Mouse (Mus musculus) forebrain, postnatal 0 days (tissue): ENCODE data around the gene Pold1. TPM values are rescaled to one million over a fixed set of nuclear protein-coding genes. Genes with fewer than 3 reads are reported as not detected.

Experiments
- ATAC-seq: fragments of 200-750 bp; cut with Nextera tagmentation; 2 replicates; pipeline ENCODE4 v1.8.0; 2017; ENCODE audit warnings: mild to moderate bottlenecking, moderate library complexity
- DNase-seq: peaks from one replicate; pipeline ENCODE4 v3.0.0-alpha.2; 2015
- H3K27ac ChIP-seq: fragments of 300-500 bp; sonication (generic); 2 replicates; pipeline ENCODE4 v1.5.1; 2014; ENCODE audit warnings: low read depth, mild to moderate bottlenecking, antibody characterized with exemption, low read length, moderate library complexity, mixed read lengths
- H3K27me3 ChIP-seq: fragments of 300-500 bp; sonication (generic); 2 replicates; pipeline ENCODE4 v1.6.1; 2014; ENCODE audit warnings: mild to moderate bottlenecking, low read length, mixed read lengths; ENCODE audit not compliant: insufficient read depth
- H3K36me3 ChIP-seq: fragments of 300-500 bp; sonication (generic); 2 replicates; pipeline ENCODE4 v1.6.1; 2014; ENCODE audit warnings: mild to moderate bottlenecking, moderate library complexity; ENCODE audit not compliant: insufficient read depth
- H3K4me1 ChIP-seq: fragments of 300-500 bp; sonication (generic); 2 replicates; pipeline ENCODE4 v1.6.1; 2014; ENCODE audit warnings: antibody characterized with exemption; ENCODE audit not compliant: insufficient read depth
- H3K4me2 ChIP-seq: fragments of 300-500 bp; sonication (generic); 2 replicates; pipeline ENCODE4 v1.6.1; 2014; ENCODE audit warnings: low read depth, mild to moderate bottlenecking, moderate library complexity
- H3K4me3 ChIP-seq: fragments of 300-500 bp; sonication (generic); 2 replicates; pipeline ENCODE4 v1.5.1; 2014; ENCODE audit warnings: low read depth, low read length, mixed read lengths
- H3K9ac ChIP-seq: fragments of 300-500 bp; sonication (generic); 2 replicates; pipeline ENCODE4 v1.6.1; 2014; ENCODE audit warnings: mild to moderate bottlenecking
- H3K9me3 ChIP-seq: fragments of 300-500 bp; sonication (generic); 2 replicates; pipeline ENCODE4 v1.6.1; 2016; ENCODE audit warnings: low read length
- CTCF ChIP-seq: sonication (generic); IDR thresholded peaks from 2 replicates; pipeline ENCODE4 v1.5.1; 2016; ENCODE audit warnings: antibody characterized with exemption, control low read depth, low read depth
- WGBS: fragments of 180-500 bp; shearing (Covaris S2); extraction: QIAGEN DNeasy Blood & Tissue Kit; methylation state at CpG from one replicate; pipeline ENCODE4 v1.1.7; 2014; 5-methylcytosine and 5-hydroxymethylcytosine counted together
- polyA plus RNA-seq: library from polyadenylated mRNA; unstranded; fragments of >200 nt; fragmentation: Nextera tagmentation; extraction: Ambion mirVana; gene quantifications from 2 replicates; pipeline ENCODE4 v1.2.1, GENCODE M21; 2015
- total RNA-seq: library from RNA; depleted of rRNA; stranded (reverse); fragments of >200 nt; gene quantifications from 2 replicates; pipeline ENCODE4 v1.2.3, GENCODE M21; 2014

The Pold1 gene
- total and polyA plus RNA-seq, 2 experiments from 2014 or later = 14.2 to 16.2 TPM

DNA sequence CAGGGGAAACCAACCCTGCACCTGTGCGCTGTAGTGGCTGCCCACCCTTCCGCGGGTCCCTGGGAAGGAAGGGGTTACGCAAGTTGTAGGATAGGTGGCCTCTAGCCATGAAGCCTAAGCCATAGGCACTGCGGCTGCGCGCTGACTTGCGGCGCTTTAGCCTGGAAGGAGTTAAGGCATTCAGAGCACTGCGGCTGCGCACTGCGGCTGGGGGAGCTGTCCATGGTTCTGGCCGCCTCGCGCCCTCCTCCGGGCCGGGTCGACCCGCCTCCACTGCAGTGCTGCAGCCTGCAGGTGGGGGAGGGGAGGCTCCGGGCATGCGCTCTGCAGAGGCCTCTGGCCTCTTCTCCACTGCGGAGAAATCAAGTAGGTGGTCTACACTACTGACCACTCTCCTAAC is 45.1 kb upstream of the Pold1 start:
- peak; percentile 54 for ATAC-seq
- peak overlapping the region; percentile 47 for H3K4me3 ChIP-seq
- TF ChIP-seq CTCF = peak; percentile 39
- peak overlapping the region; percentile 97 for H3K4me2 ChIP-seq
- H3K27me3 ChIP-seq = peaks cover 17% of the 10 kb centered on the region
- H3K9ac ChIP-seq = peak overlapping the region; percentile 87
- H3K36me3 ChIP-seq = 0 out of 2 replicates have a peak, but pooled peaks cover 3% of the 10 kb centered on the region
- peak overlapping the region; percentile 85 for H3K27ac ChIP-seq
- H3K4me1 ChIP-seq = 0 out of 2 replicates have a peak, but pooled peaks cover 29% of the 10 kb centered on the region
- H3K9me3 ChIP-seq = no peaks in the 10 kb centered on the region
- WGBS = 2% methylated on average over 22 of the region's 22 CpGs
- DNase-seq = peak; percentile 94

DNA sequence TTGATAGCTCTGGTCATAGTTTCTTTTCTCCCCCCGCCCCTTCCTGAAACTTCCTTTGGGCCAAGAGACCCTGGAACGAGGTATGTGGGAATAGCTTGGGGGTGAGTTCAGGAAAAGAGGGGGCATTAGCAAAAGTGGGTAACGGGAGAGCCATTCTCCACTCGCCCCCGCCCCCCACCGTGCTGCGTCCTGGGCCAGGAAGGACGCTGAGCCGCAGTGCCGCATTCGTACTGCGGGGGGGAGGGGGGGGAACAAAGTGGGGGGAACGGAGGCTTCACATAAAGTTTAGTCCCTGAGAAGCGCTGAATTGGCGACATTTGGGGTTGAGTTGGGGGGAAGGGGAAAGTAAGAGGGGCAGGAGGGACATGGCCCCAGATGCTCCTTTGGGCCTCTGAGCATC is 44.4 kb upstream of the Pold1 start:
- no peak for ATAC-seq
- TF ChIP-seq CTCF = no peak
- Histone ChIP-seq H3K9me3 (no peaks in the 10 kb centered on the region), H3K36me3 (0 out of 2 replicates have a peak, but pooled peaks cover 3% of the 10 kb centered on the region), H3K4me1 (0 out of 2 replicates have a peak, but pooled peaks cover 29% of the 10 kb centered on the region), H3K4me2 (peak overlapping the region; percentile 97), H3K27ac (no peak overlapping the region), H3K9ac (0 out of 2 replicates have a peak overlapping the region, but pooled peaks have one; percentile 87), H3K4me3 (peak overlapping the region; percentile 47), H3K27me3 (peaks cover 17% of the 10 kb centered on the region)
- WGBS = under 1% methylated on average over 15 of the region's 15 CpGs
- DNase-seq = no peak

DNA sequence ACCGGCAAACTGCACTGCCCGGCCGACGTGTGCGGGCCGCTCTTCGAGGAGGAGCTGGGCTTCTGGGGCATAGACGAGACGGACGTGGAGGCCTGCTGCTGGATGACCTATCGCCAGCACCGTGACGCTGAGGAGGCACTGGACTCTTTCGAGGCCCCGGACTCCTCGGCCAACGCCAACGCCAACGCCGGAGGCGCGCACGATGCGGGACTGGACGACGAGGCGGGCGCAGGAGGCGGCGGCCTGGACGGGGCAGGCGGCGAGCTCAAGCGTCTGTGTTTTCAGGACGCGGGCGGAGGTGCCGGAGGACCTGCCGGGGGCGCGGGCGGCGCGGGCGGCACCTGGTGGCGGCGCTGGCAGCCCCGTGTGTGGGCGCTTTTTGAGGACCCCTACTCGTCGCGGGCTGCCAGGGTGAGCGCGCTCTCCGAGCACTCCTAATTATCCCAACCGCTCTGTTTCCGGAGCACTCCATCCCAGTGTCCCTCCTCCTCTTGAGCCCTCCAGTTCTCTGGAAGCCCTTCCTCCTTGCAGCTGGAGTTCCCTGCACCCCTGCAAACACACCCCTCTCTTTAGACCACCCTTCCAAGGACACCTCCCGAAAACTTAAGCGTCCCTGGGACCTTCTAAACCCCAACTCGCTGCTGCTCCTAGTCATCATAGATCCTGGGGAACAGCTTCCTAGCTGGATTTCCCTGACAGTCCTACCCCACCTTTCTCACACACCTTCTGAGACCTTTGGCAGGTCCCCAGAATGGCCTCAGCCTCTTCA is 42.9 kb upstream of the Pold1 start:
- peak overlapping the region; percentile 47 for H3K4me3 ChIP-seq
- under 1% methylated on average over 55 of the region's 60 CpGs for WGBS
- peak; percentile 10; the same call in 1 of the 2 replicates for TF ChIP-seq CTCF
- no peak overlapping the region for H3K27ac ChIP-seq
- H3K36me3 ChIP-seq = 0 out of 2 replicates have a peak, but pooled peaks cover 3% of the 10 kb centered on the region
- peaks cover 37% of the 10 kb centered on the region; the same call in 1 of the 2 replicates for H3K4me1 ChIP-seq
- H3K9me3 ChIP-seq = no peaks in the 10 kb centered on the region
- H3K4me2 ChIP-seq = peak overlapping the region; percentile 97
- no peak for ATAC-seq
- peaks cover 17% of the 10 kb centered on the region for H3K27me3 ChIP-seq
- no peak for DNase-seq
- peak overlapping the region; percentile 39 for H3K9ac ChIP-seq

DNA sequence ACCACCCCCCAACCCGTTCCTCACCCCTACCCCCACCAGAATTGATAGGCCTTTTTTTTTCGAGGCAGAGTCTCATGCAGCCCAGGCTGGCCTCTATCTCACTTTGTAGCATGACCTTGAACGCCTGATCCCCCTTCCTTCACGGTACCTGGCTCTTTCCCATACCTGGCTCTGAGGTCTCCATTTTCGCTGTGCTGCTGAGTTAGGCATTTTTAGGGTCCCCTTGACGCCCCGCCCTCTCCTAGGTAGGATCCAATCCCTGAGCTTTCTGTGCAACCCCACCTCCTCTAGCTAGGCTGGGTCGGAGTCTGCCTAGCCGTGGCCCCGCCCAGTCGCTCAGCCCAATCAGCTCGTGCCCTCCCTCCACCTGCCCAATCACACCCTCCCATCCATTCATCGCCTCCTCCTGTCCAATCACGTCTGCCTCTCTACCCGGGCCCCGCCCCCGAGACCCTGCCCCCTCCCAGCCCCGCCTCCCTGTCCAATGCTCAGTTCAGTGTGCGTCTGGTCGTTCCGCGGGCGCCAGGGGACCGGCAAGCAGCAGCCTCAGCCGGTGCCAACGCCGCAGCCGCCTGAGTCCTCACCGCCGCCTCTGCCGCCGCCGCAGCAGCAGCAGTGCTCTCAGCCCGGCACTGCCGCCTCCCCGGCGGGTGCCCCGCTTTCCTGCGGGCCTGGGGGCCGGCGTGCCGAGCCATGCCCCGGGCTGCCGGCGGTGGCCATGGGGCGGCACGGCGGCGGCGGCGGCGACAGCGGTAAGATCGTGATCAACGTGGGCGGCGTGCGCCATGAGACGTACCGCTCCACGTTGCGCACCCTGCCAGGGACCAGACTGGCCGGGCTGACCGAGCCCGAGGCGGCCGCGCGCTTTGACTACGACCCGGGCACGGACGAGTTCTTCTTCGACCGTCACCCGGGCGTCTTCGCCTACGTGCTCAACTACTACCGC is 42.0 kb upstream of the Pold1 start, which contains the start of gene Kcnc3:
Gene Kcnc3 (plus strand): TSS at position 263 of the 946 bp plus-strand sequence.
- Histone ChIP-seq H3K4me3 (peak within 1 kb of the TSS; percentile 47), H3K9ac (peak within 1 kb of the TSS; percentile 53), H3K27ac (peak within 1 kb of the TSS; percentile 73), H3K4me1 (peaks cover 37% of the 10 kb centered on the region; the same call in 1 of the 2 replicates), H3K9me3 (no peaks in the 10 kb centered on the region), H3K27me3 (peaks cover 17% of the 10 kb centered on the region), H3K36me3 (0 out of 2 replicates have a peak, but pooled peaks cover 3% of the 10 kb centered on the region), H3K4me2 (peak within 1 kb of the TSS; percentile 97)
- peak; percentile 96 for DNase-seq
- no peak for TF ChIP-seq CTCF
- peak; percentile 93 for ATAC-seq
- under 1% methylated on average over 74 of the region's 80 CpGs for WGBS

DNA sequence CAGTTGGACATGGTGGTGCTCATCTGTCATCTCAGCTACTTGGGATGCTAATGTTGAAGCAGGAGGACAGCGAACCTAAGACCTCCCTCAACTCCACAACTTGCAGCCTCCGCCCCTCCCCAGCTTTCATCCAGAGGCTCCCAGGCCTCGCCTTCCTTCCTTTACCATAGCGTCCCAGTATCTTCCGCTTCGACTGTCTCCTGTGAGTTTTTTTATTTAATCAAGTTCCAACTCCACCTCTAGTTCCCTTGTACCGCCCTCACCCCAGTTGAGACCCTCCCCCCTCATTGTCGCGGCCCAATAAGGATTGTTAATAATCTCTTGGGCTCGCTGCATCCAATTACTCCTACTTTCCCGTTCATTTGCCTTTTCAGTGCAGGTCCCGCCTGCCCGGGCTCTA is 41.3 kb upstream of the Pold1 start:
- peak overlapping the region; percentile 50 for H3K27ac ChIP-seq
- H3K9me3 ChIP-seq = no peaks in the 10 kb centered on the region
- WGBS = 3% methylated on average over 13 of the region's 13 CpGs
- no peaks in the 10 kb centered on the region for H3K36me3 ChIP-seq
- peak overlapping the region; percentile 47 for H3K4me3 ChIP-seq
- TF ChIP-seq CTCF = no peak
- H3K4me2 ChIP-seq = peak overlapping the region; percentile 97
- H3K4me1 ChIP-seq = peaks cover 37% of the 10 kb centered on the region; the same call in 1 of the 2 replicates
- peak; percentile 2; the same call in 1 of the 2 replicates for ATAC-seq
- peak; percentile 54 for DNase-seq
- H3K9ac ChIP-seq = peak overlapping the region; percentile 18; the same call in 1 of the 2 replicates
- H3K27me3 ChIP-seq = peaks cover 17% of the 10 kb centered on the region

DNA sequence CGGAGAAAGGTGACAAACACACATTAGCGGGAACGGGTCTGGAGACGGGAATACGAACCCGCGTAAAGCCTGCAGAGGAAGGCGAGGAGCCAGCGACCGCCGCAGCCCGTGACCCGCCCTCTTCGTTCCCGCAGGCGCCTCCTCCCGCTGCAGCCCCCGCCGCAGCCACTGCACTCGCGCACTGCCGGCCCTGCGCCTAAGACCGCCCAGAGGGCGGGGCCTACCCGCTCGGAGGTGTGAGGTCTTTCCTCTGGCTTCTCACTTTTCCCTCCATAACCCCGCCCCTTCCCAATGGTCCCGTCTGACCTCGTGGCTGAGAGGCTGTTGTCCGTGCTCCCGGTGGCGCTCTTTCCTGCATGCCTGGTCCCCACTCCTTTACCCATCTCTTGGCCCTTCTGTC is 40.5 kb upstream of the Pold1 start:
- Histone ChIP-seq H3K27me3 (peaks cover 17% of the 10 kb centered on the region), H3K9ac (peak overlapping the region; percentile 53), H3K4me1 (peaks cover 30% of the 10 kb centered on the region; the same call in 1 of the 2 replicates), H3K9me3 (no peaks in the 10 kb centered on the region), H3K4me3 (peak overlapping the region; percentile 47), H3K36me3 (no peaks in the 10 kb centered on the region), H3K4me2 (peak overlapping the region; percentile 97), H3K27ac (peak overlapping the region; percentile 57)
- WGBS = 1% methylated on average over 28 of the region's 33 CpGs
- ATAC-seq = peak; percentile 10; the same call in 1 of the 2 replicates
- DNase-seq = peak; percentile 81
- TF ChIP-seq CTCF = peak; percentile 32
